In genomic region chr8:71483932-71484331, GRCm38 (mm10) we compare ENCODE assay signal across 8 mouse cellular contexts. TPM values are rescaled to one million over a fixed set of nuclear protein-coding genes. Genes with fewer than 3 reads are reported as not detected.
DNase-seq lines count a peak whose midpoint lies in the region; ATAC-seq and TF ChIP-seq lines count a peak whose summit lies in the region.
"Had no signal": no experiment of that assay in that cellular context is flagged by ENCODE, and none has a peak within 500 bp of the region (broad histone marks: within the 10 kb centered on the region; RNA-seq: fewer than 3 reads in every experiment).

No protein-coding gene starts in this region.

- peaks cover 25% of the 10 kb centered on the region for H3K4me1 ChIP-seq in thymus, adult 2 months (replicated peaks; ENCODE audit: control insufficient read depth, insufficient read depth, low read length)
- peaks cover 13% of the 10 kb centered on the region for H3K4me1 ChIP-seq in liver, postnatal 0 days (ENCODE audit: insufficient read depth)

- H3K27me3 ChIP-seq in thymus, adult 2 months (ENCODE audit: control insufficient read depth, insufficient read depth, low read length): no peaks in the 10 kb centered on the region
- no peaks in the 10 kb centered on the region; the same call in 1 of the 2 replicates for H3K27me3 ChIP-seq in liver, postnatal 0 days (ENCODE audit: insufficient read depth, low read length)

- no peaks in the 10 kb centered on the region for H3K9me3 ChIP-seq in liver, postnatal 0 days (ENCODE audit: low read length)

- no peak overlapping the region for H3K9ac ChIP-seq in liver, postnatal 0 days (replicated peaks)

- peak; percentile 62 for DNase-seq in thymus, adult 2 months
- no peak for DNase-seq in thymus, adult 18-20 months
- DNase-seq in embryo, embryonic 11 days: peak; percentile 68
- peak; percentile 72 for DNase-seq in liver, postnatal 0 days
- DNase-seq in thymus, postnatal 25 days: peak; percentile 63
- no peak for DNase-seq in cerebellum, postnatal 4 days (ENCODE audit: low spot score in 2 of 2)
- DNase-seq in gastrocnemius, adult 18-20 months (ENCODE audit: low spot score): no peak

- TF ChIP-seq CTCF in thymus, adult 2 months (IDR thresholded peaks at IDR 0.05; ENCODE audit: borderline replicate concordance, control insufficient read depth, extremely low read depth, insufficient read depth, low read length, poor library complexity): no peak
- no peak for TF ChIP-seq CTCF in liver, postnatal 0 days (IDR thresholded peaks at IDR 0.05; ENCODE audit: low read depth)

- ATAC-seq in liver, postnatal 0 days: no peak

- no peak overlapping the region for H3K4me2 ChIP-seq in liver, postnatal 0 days (ENCODE audit: low read depth, low read length)

- WGBS in thymus, adult 2 months: 82% methylated on average over 8 of the region's 8 CpGs
- WGBS in liver, postnatal 0 days (ENCODE audit: insufficient replicate concordance): 59% methylated on average over 8 of the region's 8 CpGs

- TF ChIP-seq POLR2A in thymus, adult 2 months (IDR thresholded peaks at IDR 0.05; ENCODE audit: control insufficient read depth, extremely low read depth, insufficient read depth, low read length, poor library complexity): no peak

- no peak for TF ChIP-seq EP300 in liver, postnatal 0 days (IDR thresholded peaks at IDR 0.05; ENCODE audit: low read depth)

- H3K27ac ChIP-seq in thymus, adult 2 months (ENCODE audit: control insufficient read depth, insufficient read depth, low read length): no peak overlapping the region
- no peak overlapping the region for H3K27ac ChIP-seq in liver, postnatal 0 days (ENCODE audit: low read depth)

- H3K4me3 ChIP-seq in thymus, adult 2 months (ENCODE audit: control insufficient read depth, insufficient read depth, low read length): no peak overlapping the region
- H3K4me3 ChIP-seq in liver, postnatal 0 days (ENCODE audit: low read depth, low read length): no peak overlapping the region
- H3K4me3 ChIP-seq: erythroblast, embryonic 14.5 days had no signal

- H3K36me3 ChIP-seq in thymus, adult 2 months (ENCODE audit: control insufficient read depth, insufficient read depth, low read length): no peaks in the 10 kb centered on the region
- H3K36me3 ChIP-seq in liver, postnatal 0 days (replicated peaks; ENCODE audit: insufficient read depth, low read length): no peaks in the 10 kb centered on the region

RNA-seq across cellular contexts. Expression of gene Ano8, which starts 1.8 kb away (rescaled TPM):
- polyA plus RNA-seq in thymus, adult 2 months (2012; rRNA removed): 34.8 and 40.7 TPM in 2 replicates
- 0.14 and 0.27 TPM in 2 replicates for polyA plus RNA-seq in liver, postnatal 0 days (2015; fragmentation: Nextera tagmentation; extraction: Ambion mirVana)
- 10 to 100 TPM; 14.6 to 16.0 TPM for total RNA-seq in gastrocnemius, adult 18-20 months (2021)

RNA-seq across cellular contexts. Expression of gene Gtpbp3, which starts 4.0 kb away (rescaled TPM):
- polyA plus RNA-seq in thymus, adult 2 months (2012; rRNA removed): 56.8 and 58.7 TPM in 2 replicates
- polyA plus RNA-seq in liver, postnatal 0 days (2015; fragmentation: Nextera tagmentation; extraction: Ambion mirVana): 4.5 and 4.9 TPM in 2 replicates
- total RNA-seq in gastrocnemius, adult 18-20 months (2021): 10 to 100 TPM; 10.0 to 10.5 TPM

RNA-seq across cellular contexts. Expression of gene Dda1, which starts 14.9 kb away (rescaled TPM):
- polyA plus RNA-seq in thymus, adult 2 months (2012; rRNA removed): 201 and 216 TPM in 2 replicates
- 30.3 and 31.0 TPM in 2 replicates for polyA plus RNA-seq in liver, postnatal 0 days (2015; fragmentation: Nextera tagmentation; extraction: Ambion mirVana)
- 10 to 100 TPM; 28.4 to 31.7 TPM for total RNA-seq in gastrocnemius, adult 18-20 months (2021)

RNA-seq across cellular contexts. Expression of gene Mrpl34, which starts 19.2 kb away (rescaled TPM):
- polyA plus RNA-seq in thymus, adult 2 months (2012; rRNA removed): 119 and 125 TPM in 2 replicates
- polyA plus RNA-seq in liver, postnatal 0 days (2015; fragmentation: Nextera tagmentation; extraction: Ambion mirVana): 119 and 120 TPM in 2 replicates
- total RNA-seq in gastrocnemius, adult 18-20 months (2021): 10 to 100 TPM; 65.5 to 71.4 TPM

RNA-seq across cellular contexts. Expression of gene Abhd8, which starts 20.5 kb away (rescaled TPM):
- 282 and 336 TPM in 2 replicates for polyA plus RNA-seq in thymus, adult 2 months (2012; rRNA removed)
- 4.5 and 5.0 TPM in 2 replicates for polyA plus RNA-seq in liver, postnatal 0 days (2015; fragmentation: Nextera tagmentation; extraction: Ambion mirVana)
- 10 to 100 TPM; 22.4 to 28.0 TPM for total RNA-seq in gastrocnemius, adult 18-20 months (2021)

Comparison
In these comparisons a context has a peak if more than half of its experiments do, and no peak if none do; other contexts are left out.
1. DNase-seq: peak in thymus, adult 2 months (single experiment), embryo, embryonic 11 days (single experiment), liver, postnatal 0 days (single experiment) and thymus, postnatal 25 days (single experiment); none in thymus, adult 18-20 months (0 of 2), cerebellum, postnatal 4 days (0 of 2) and gastrocnemius, adult 18-20 months (single experiment).
2. RNA of gene Ano8, which starts 1.8 kb away (polyA plus RNA-seq): 34.8 to 40.7 TPM in thymus, adult 2 months; 0.14 to 0.27 TPM in liver, postnatal 0 days; every median in the first group is over 10 times any median in the second.